Mouse (Mus musculus): ENCODE results near the gene Myh3. TPM values are rescaled to one million over a fixed set of nuclear protein-coding genes. Genes with fewer than 3 reads are reported as not detected.
A peak's percentile ranks its signal among the peaks of the same experiment; 100 is the strongest.

Myh3 gene
- polyA plus RNA-seq, 1 experiment: 0.02 TPM

- no peak overlapping the region for H3K4me3 ChIP-seq (ENCODE audit: insufficient read depth, low read depth, low read length)
- 97% methylated on average over 6 of the region's 6 CpGs for WGBS
- H3K27me3 ChIP-seq (replicated peaks; ENCODE audit: control insufficient read depth, insufficient read depth, low read length): no peaks in the 10 kb centered on the region
- TF ChIP-seq CTCF (conservative IDR thresholded peaks at IDR 0.05; ENCODE audit: insufficient read depth, insufficient read length, low read depth, low read length): no peak
- TF ChIP-seq POLR2A (IDR thresholded peaks at IDR 0.05; ENCODE audit: low read depth, low read length): no peak
- DNase-seq: no peak
- H3K27ac ChIP-seq (ENCODE audit: insufficient read depth, low read depth, low read length): no peak overlapping the region
- H3K4me1 ChIP-seq (ENCODE audit: control insufficient read depth, insufficient read depth, low read length): no peaks in the 10 kb centered on the region; the same call in 1 of the 2 replicates
- H3K36me3 ChIP-seq (ENCODE audit: control insufficient read depth, insufficient read depth, low read length): peaks cover 9% of the 10 kb centered on the region
Measured at GRCm38 (mm10) chr11:67040483-67040882, 37.6 kb upstream of the Myh3 start.

- H3K4me3 ChIP-seq (ENCODE audit: insufficient read depth, low read depth, low read length): no peak overlapping the region
- no peak for TF ChIP-seq CTCF (conservative IDR thresholded peaks at IDR 0.05; ENCODE audit: insufficient read depth, insufficient read length, low read depth, low read length)
- no peak for TF ChIP-seq POLR2A (IDR thresholded peaks at IDR 0.05; ENCODE audit: low read depth, low read length)
- no peak for DNase-seq
- H3K27me3 ChIP-seq (replicated peaks; ENCODE audit: control insufficient read depth, insufficient read depth, low read length): no peaks in the 10 kb centered on the region
- H3K4me1 ChIP-seq (ENCODE audit: control insufficient read depth, insufficient read depth, low read length): no peaks in the 10 kb centered on the region
- H3K27ac ChIP-seq (ENCODE audit: insufficient read depth, low read depth, low read length): no peak overlapping the region
- H3K36me3 ChIP-seq (ENCODE audit: control insufficient read depth, insufficient read depth, low read length): peaks cover 8% of the 10 kb centered on the region
- 75% methylated on average over 8 of the region's 8 CpGs for WGBS
Measured at GRCm38 (mm10) chr11:67043007-67043406, 35.1 kb upstream of the Myh3 start.

DNA sequence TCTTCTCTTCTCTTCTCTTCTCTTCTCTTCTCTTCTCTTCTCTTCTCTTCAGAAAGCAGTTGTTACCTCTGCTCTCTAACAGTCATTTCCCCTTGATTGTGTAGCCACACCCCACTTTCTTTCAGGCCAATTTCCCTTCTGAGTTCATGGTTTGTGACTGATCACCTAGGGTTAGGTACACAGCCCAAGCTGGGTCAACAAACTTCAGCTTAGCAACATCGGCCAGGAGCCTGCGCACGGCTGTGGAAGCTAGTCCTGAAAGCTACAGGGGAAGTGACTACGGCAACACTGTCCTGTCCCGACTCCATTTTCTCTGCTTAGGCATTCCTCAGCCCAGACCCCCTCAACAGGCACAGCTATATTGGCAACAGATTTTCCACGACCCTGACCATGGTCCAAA is 33.1 kb upstream of the Myh3 start:
- TF ChIP-seq POLR2A (IDR thresholded peaks at IDR 0.05; ENCODE audit: low read depth, low read length) (no peak), CTCF (conservative IDR thresholded peaks at IDR 0.05; ENCODE audit: insufficient read depth, insufficient read length, low read depth, low read length) (no peak)
- Histone ChIP-seq H3K36me3 (ENCODE audit: control insufficient read depth, insufficient read depth, low read length) (peaks cover 8% of the 10 kb centered on the region), H3K4me1 (ENCODE audit: control insufficient read depth, insufficient read depth, low read length) (no peaks in the 10 kb centered on the region), H3K27ac (ENCODE audit: insufficient read depth, low read depth, low read length) (no peak overlapping the region), H3K27me3 (replicated peaks; ENCODE audit: control insufficient read depth, insufficient read depth, low read length) (no peaks in the 10 kb centered on the region), H3K4me3 (ENCODE audit: insufficient read depth, low read depth, low read length) (no peak overlapping the region)
- DNase-seq: no peak
- WGBS: 55% methylated on average over 6 of the region's 6 CpGs

DNA sequence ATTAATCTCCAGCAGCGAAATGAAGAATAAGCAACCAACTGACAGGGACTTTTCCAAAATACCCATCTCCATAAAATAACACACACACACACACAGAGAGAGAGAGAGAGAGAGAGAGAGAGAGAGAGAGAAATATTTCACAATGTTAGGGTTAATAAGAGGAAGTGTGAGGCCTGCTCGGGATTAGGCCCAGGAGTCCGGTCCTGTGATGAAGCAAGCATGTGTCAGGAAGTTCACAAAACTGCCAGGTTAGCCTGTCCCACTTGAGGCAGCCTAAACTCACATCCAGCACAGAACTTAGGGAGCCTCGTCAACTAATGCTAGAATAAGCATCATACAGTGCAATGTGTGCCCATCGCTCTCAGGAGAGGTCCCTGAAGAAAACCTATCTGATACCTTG is 30.9 kb upstream of the Myh3 start:
- no peak for DNase-seq
- Histone ChIP-seq H3K36me3 (ENCODE audit: control insufficient read depth, insufficient read depth, low read length) (no peaks in the 10 kb centered on the region), H3K4me1 (ENCODE audit: control insufficient read depth, insufficient read depth, low read length) (no peaks in the 10 kb centered on the region), H3K4me3 (ENCODE audit: insufficient read depth, low read depth, low read length) (no peak overlapping the region), H3K27me3 (replicated peaks; ENCODE audit: control insufficient read depth, insufficient read depth, low read length) (no peaks in the 10 kb centered on the region), H3K27ac (ENCODE audit: insufficient read depth, low read depth, low read length) (no peak overlapping the region)
- TF ChIP-seq POLR2A (IDR thresholded peaks at IDR 0.05; ENCODE audit: low read depth, low read length): no peak
- TF ChIP-seq CTCF (conservative IDR thresholded peaks at IDR 0.05; ENCODE audit: insufficient read depth, insufficient read length, low read depth, low read length): no peak
- 83% methylated on average over 5 of the region's 5 CpGs for whole genome bisulfite sequencing

DNA sequence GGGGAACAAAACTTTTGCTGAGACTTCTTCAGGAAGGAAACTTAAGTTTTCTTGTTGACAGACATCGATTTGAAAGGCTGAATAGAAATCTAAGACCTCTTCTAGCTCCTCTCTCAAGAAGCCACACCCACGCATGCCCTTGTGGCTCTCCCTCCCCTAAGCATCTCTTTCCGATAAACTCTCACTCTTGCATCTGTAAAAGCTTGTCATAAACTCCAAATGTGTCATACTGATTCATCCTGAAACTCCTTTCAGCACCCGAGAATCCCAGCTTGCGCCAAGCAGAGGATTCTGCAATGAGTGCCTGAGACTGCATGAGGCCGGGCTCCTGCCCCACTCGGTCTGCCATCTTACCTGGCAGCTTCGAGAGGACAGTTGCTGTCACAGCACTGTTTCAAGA is 29.6 kb upstream of the Myh3 start:
- TF ChIP-seq POLR2A (IDR thresholded peaks at IDR 0.05; ENCODE audit: low read depth, low read length) (no peak), CTCF (conservative IDR thresholded peaks at IDR 0.05; ENCODE audit: insufficient read depth, insufficient read length, low read depth, low read length) (no peak)
- no peak overlapping the region for H3K27ac ChIP-seq (ENCODE audit: insufficient read depth, low read depth, low read length)
- 84% methylated on average over 8 of the region's 8 CpGs for WGBS
- no peaks in the 10 kb centered on the region for H3K27me3 ChIP-seq (replicated peaks; ENCODE audit: control insufficient read depth, insufficient read depth, low read length)
- H3K36me3 ChIP-seq (ENCODE audit: control insufficient read depth, insufficient read depth, low read length): no peaks in the 10 kb centered on the region
- H3K4me3 ChIP-seq (ENCODE audit: insufficient read depth, low read depth, low read length): no peak overlapping the region
- no peaks in the 10 kb centered on the region for H3K4me1 ChIP-seq (ENCODE audit: control insufficient read depth, insufficient read depth, low read length)
- DNase-seq: no peak

GRCm38 (mm10) chr11:67049256-67049655 is 28.8 kb upstream of the Myh3 start:
- Histone ChIP-seq H3K27ac (ENCODE audit: insufficient read depth, low read depth, low read length) (no peak overlapping the region), H3K4me3 (ENCODE audit: insufficient read depth, low read depth, low read length) (no peak overlapping the region), H3K36me3 (ENCODE audit: control insufficient read depth, insufficient read depth, low read length) (no peaks in the 10 kb centered on the region), H3K27me3 (replicated peaks; ENCODE audit: control insufficient read depth, insufficient read depth, low read length) (no peaks in the 10 kb centered on the region), H3K4me1 (ENCODE audit: control insufficient read depth, insufficient read depth, low read length) (no peaks in the 10 kb centered on the region)
- TF ChIP-seq POLR2A (IDR thresholded peaks at IDR 0.05; ENCODE audit: low read depth, low read length): no peak
- 0 out of 2 replicates have a peak, but pooled peaks have one; percentile 13 for TF ChIP-seq CTCF (conservative IDR thresholded peaks at IDR 0.05; ENCODE audit: insufficient read depth, insufficient read length, low read depth, low read length)
- 90% methylated on average over 3 of the region's 3 CpGs for WGBS
- no peak for DNase-seq

DNA sequence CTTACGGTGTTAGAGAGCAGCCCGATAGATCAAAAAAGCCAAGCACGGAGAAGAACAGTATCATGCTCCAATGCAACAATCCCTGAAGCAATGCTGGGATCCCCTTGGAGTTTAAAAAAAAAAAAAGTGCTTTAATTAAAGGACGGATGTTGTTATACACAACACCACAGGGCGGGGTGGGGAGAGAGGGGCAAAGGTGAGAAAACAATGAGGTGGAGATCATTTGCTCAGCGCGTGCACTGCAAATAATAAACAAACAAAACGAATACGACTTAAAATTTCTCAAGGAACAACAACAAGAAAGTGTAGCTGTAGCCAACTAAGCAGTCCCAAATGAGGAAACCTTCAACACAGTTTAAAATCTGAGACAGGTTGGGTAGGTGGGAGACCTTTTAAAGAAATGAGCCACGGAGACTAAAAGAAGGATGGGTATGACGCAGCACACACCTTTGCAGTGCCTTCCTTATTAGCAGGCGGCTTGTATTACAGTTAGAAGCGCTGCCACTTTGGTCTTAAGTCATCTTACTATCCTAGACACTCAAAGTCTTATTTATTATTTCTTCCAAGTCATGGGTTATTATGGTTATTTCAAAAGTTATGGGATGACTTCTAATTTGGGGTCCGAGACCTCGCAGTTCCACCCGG is 26.3 kb upstream of the Myh3 start:
- H3K4me1 ChIP-seq (ENCODE audit: control insufficient read depth, insufficient read depth, low read length): no peaks in the 10 kb centered on the region
- 4% methylated on average over 16 of the region's 16 CpGs for WGBS
- peak overlapping the region; percentile 86 for H3K4me3 ChIP-seq (ENCODE audit: insufficient read depth, low read depth, low read length)
- no peak for TF ChIP-seq CTCF (conservative IDR thresholded peaks at IDR 0.05; ENCODE audit: insufficient read depth, insufficient read length, low read depth, low read length)
- TF ChIP-seq POLR2A (IDR thresholded peaks at IDR 0.05; ENCODE audit: low read depth, low read length): no peak
- peak overlapping the region; percentile 77 for H3K27ac ChIP-seq (ENCODE audit: insufficient read depth, low read depth, low read length)
- no peaks in the 10 kb centered on the region for H3K27me3 ChIP-seq (replicated peaks; ENCODE audit: control insufficient read depth, insufficient read depth, low read length)
- H3K36me3 ChIP-seq (ENCODE audit: control insufficient read depth, insufficient read depth, low read length): peaks cover 2% of the 10 kb centered on the region; the same call in 1 of the 2 replicates
- DNase-seq: peak; percentile 41
